Mouse (Mus musculus): ENCODE data around the gene Meis1. TPM values are rescaled to one million over a fixed set of nuclear protein-coding genes. Genes with fewer than 3 reads are reported as not detected.
A peak's percentile ranks its signal among the peaks of the same experiment; 100 is the strongest.

Meis1 gene
- total RNA-seq, 2 experiments from 2014 or later, result 1.8 to 1.9 TPM

DNA sequence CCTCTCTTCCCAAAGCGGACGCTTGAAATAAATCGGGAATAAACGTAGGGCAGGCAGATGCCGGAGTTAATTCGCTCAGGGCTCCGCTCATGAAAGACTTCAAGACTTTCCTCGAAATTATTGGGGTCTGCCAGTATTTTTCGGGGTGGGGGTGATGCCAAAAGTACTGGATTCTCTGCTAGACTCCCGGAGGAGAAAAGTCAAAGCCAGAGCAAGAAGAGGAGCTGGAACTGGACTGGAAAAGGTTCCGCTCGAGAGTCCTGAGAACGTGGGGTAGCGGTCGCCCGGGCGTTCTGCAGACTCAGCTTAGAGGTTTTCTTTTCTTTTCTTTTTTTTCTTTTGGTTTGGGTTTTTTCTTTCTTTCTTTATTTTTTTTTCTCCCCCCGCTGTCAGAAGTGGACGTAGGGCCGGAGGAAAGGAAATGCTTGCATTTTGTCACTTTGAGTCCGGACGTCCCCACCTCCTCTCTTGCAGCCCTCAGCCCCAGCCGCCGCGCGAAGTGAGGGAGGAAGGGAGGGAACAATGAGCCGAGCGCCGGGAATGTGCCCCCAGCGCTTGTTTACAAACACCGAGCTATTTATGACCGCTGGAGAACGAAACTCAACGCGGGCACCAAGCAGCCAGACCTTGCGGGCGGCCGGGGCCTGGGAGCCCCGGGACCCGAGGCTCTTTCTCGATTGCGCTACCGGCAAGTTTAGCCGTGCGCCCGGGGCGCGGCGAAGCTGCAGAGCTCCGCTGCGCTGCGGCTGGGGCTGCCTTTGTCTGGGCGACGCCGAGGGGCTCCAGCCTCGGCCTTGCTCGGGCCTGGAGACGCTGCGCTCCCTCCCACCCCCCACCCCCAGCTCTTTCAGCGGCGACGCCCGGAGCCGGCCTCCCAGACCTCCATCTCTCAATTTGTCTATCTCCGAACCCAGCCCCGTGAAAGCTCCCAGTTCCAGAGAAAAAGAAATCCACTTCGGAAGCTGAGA lies 703 bp upstream of the Meis1 start:
- TF ChIP-seq CTCF (conservative IDR thresholded peaks at IDR 0.05), result no peak
- peak overlapping the region; percentile 52 for H3K27ac ChIP-seq
- DNase-seq (ENCODE audit: low spot score in 2 of 2), result no peak
- H3K4me3 ChIP-seq, result peak overlapping the region; percentile 56

DNA sequence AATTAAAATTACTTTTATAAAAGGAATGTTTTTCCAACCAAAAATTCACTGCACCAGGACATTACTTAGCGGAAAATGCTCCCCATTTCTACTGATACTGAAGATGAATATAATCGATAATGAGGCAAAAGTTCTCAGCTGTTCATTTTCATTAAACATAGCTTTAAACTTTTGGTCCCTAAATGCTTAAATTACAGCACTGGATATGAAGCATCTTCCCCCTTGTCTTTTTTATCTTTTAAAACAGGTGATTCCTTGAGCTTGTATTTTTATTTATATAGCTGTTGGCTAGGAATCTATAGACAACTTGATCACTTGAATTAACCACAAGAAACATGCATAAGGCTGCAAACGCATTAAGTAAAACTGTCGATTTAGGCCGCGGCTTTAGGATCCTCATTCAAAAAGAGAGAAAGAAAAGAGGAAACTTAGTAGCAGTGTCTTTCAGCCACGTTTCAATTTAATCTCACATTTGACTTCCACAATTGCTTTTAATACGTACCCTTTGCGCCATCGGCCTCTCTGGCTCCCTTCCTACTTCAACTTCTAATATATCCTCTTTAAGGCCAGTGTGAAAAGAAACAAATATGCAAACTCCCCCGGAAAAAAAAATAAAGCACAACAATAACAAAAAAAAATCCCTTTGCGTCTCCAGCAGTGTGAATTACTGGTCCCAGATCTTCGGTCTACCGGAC lies 919 bp downstream of the Meis1 start:
- H3K4me3 ChIP-seq, result peak overlapping the region; percentile 56
- no peak for DNase-seq (ENCODE audit: low spot score in 2 of 2)
- peak overlapping the region; percentile 52; the same call in 1 of the 2 replicates for H3K27ac ChIP-seq

DNA sequence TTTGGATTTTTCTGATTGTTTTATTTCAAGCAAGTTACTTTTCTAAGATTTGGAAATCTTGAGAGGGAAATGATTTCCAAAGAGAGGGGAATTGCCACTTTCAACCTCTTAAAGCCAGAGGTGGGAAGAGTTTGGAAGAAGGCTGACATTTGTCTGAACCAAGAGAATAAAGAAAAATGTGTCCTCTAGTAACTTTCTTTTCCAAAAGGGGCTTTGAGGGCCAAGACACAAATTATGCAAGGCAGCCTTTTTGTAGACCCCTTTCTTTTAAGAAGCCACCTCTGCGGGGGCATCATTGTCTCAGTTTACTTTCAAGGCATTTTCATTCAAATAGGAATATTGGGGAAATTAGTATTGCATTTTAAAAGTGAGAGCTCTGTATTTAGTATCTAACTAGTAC lies 1.5 kb downstream of the Meis1 start:
- DNase-seq (ENCODE audit: low spot score in 2 of 2), result no peak
- H3K4me3 ChIP-seq, result no peak overlapping the region
- no peak overlapping the region for H3K27ac ChIP-seq
- no peak for TF ChIP-seq CTCF (conservative IDR thresholded peaks at IDR 0.05)

More for the DNA sequence above, 919 bp downstream of the Meis1 start:
- TF ChIP-seq CTCF (conservative IDR thresholded peaks at IDR 0.05), result no peak

DNA sequence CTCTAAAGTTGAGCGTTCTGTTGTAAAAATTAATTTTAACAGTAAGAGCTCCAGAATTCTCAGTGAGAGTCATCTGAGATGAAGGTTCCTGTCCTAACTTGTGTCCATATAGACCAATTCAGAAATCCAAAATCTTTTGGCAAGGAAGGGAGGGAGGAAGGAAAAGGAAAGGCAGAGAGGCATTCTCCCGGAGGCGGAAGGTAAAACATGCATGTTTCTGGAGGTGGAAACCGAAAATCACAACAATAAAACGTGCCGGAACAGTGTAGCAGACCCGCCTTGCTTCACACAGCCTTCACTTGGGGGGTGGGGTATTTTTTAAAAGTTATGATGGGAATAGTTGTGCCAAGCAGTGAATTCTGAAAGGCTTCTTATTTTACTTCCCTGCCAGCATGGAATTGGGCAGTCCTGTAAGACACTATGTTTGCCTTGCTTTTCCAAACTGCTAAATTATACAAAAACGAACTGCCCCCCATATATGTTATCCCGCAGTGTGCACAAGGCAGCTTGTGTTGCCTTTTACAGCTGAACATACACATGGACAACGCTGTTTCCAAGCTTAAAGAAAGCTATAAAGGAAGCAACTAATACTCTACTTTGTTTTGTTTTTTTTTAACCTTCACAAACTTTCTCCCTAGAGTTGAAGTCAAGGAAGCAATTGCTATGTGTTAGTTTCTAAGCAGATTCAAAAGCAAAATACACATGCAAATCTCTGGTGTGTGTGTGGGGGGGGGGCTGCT lies 2.1 kb downstream of the Meis1 start:
- no peak for TF ChIP-seq CTCF (conservative IDR thresholded peaks at IDR 0.05)
- peak overlapping the region; percentile 5; the same call in 1 of the 2 replicates for H3K4me3 ChIP-seq
- no peak for DNase-seq (ENCODE audit: low spot score in 2 of 2)
- H3K27ac ChIP-seq, result no peak overlapping the region

DNA sequence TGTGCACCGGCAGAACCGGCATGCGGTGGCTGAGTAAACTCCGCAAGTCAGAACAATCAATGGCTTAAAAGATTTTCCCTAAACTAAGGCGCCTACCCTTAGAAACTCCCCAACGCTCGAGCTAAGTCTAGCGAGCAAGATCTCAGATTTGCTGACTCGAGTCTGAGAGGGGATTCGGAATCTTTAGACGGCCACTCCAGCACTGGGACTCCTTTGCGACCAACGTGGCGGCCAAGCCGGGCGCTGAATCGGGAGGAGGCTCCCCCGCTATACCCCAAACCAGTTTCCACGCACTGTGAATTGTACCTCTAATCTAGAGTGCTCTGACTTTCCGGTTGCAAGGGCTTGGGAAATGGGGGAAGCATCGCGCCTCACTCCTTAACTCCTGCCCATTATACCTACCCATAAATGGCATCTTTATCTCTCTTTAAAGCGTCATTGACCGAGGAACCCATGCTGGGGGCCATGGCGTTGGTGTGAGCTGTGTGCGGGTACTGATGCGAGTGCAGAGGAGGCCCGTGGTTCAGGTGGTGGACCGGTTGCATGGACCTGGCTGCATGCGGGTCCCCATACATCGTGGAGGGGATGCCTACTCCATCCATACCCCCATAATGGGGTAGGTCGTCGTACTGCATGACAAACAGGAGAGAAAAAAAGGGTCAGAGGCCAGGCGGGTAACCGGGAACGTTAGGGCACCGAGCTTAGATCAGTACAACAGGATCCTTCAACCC lies 2.9 kb downstream of the Meis1 start:
- no peak for TF ChIP-seq CTCF (conservative IDR thresholded peaks at IDR 0.05)
- Histone ChIP-seq H3K27ac (no peak overlapping the region), H3K4me3 (peak overlapping the region; percentile 5; the same call in 1 of the 2 replicates)
- no peak for DNase-seq (ENCODE audit: low spot score in 2 of 2)

DNA sequence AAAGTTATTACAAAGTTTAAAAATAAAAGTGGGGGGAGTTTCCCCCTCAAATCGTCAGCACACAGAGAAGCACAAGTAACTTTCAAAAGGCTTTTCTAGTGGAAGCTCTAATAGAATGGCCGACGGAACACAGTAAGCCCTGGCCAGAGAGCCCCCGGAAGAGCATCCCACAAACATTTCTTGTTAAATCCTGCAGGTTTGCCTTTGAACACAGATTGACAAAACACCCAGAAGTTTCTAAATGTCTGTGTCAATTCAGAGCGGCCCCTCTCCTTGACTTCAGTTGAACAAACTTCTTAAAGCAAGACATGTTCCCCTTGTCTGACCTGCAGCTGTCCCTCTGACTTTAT lies 3.4 kb downstream of the Meis1 start:
- DNase-seq (ENCODE audit: low spot score in 2 of 2), result no peak
- Histone ChIP-seq H3K27ac (no peak overlapping the region), H3K4me3 (no peak overlapping the region)
- TF ChIP-seq CTCF (conservative IDR thresholded peaks at IDR 0.05), result no peak

DNA sequence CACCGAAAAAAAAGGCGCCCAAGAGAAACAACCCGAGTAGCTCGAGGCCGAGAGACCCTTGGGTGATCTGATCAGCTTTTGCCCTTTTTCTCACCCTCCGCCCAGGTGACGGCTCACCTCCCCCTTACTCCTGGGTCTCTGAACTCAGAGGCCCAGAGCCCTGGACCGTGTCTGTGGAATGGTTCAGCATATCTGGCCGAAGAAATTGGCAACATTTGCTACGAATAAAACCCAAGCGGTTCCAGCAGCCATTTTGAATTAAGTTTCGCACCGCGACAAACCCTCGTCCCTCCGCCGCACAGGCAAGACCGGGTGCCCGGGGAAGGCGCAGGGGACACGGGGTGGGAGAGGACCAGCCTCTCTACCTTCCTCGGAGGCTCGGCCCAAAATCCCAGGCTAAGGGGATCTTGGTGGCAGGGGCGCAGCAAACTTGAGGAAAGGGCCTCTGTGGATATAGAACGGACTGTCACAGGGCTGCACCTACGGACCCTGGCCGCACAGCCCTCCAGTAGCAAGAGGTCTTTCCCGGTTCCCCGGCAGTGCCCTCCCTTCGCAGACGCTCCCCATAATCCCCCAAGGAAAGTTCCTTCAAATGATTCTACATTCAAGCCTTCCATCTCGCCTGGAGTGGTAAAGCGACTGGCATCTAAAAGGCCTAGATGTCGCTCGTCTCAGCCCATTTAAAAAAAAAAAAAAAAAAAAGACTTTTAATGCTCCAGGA lies 4.2 kb downstream of the Meis1 start:
- no peak overlapping the region; the same call in 1 of the 2 replicates for H3K4me3 ChIP-seq
- TF ChIP-seq CTCF (conservative IDR thresholded peaks at IDR 0.05), result no peak
- no peak for DNase-seq (ENCODE audit: low spot score in 2 of 2)
- no peak overlapping the region for H3K27ac ChIP-seq

DNA sequence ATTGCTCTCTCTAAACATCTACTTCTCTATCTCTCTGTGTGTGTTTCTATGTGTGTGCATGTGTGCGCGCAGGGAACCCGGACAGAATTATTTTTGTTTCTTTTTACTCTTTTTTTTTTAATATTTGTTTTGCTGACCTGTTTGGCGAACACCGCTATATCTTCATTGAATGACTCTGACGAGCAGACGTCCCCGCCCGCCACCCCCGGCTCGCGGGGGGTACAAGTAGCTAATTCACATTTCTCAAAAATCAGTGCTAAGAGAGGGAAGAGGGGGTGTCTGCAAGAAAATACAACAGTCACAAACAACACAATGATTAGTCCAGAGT lies 4.7 kb downstream of the Meis1 start:
- TF ChIP-seq CTCF (conservative IDR thresholded peaks at IDR 0.05), result no peak
- no peak overlapping the region for H3K4me3 ChIP-seq
- no peak for DNase-seq (ENCODE audit: low spot score in 2 of 2)
- no peak overlapping the region for H3K27ac ChIP-seq

DNA sequence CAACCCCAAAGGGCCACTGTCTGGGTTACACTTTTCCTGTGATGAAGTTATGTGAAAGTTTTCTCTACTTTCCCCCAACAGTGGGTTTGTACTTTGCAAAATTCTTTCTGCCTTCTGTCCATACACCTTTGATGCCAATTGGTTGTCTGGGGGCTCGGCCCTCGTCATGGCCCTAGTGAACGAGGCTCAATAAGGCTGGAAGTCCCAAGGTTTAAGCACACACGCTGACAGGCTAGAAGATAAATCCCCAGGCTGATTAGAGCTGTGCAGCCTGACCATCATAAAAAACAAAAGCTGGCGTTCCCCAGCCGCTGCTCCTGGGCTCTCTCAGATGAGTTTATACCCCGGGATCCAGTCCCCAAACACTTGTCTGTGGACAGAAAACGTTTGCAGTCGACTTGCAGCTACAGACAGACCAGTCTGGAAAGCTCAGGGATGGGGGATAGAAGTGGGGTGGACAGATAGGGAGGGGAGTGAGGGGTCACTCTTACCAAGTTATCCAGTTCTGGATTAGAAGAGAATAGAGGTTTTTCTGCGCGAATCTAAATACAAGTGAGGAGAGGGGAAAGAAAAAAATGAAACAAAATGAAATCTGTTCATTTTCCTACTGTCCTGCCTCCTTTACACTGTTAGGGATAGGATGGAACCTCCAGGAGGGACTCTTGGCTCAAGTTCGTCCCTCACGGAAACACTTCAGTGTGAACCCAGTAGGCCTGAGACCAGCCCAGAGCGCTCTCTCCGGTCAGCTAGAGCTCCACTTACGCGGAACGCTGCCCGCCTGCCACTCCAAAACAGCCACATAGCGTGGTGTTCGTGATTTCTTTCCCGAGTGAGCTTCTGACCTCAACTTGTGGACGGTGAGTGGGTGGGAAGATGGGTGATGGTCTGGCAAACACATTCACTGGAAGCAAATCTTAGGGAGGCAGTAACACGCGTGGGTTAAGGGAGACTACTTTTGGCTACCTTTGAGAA lies 5.4 kb downstream of the Meis1 start:
- Histone ChIP-seq H3K4me3 (no peak overlapping the region), H3K27ac (no peak overlapping the region)
- DNase-seq (ENCODE audit: low spot score in 2 of 2), result no peak
- TF ChIP-seq CTCF (conservative IDR thresholded peaks at IDR 0.05), result no peak

DNA sequence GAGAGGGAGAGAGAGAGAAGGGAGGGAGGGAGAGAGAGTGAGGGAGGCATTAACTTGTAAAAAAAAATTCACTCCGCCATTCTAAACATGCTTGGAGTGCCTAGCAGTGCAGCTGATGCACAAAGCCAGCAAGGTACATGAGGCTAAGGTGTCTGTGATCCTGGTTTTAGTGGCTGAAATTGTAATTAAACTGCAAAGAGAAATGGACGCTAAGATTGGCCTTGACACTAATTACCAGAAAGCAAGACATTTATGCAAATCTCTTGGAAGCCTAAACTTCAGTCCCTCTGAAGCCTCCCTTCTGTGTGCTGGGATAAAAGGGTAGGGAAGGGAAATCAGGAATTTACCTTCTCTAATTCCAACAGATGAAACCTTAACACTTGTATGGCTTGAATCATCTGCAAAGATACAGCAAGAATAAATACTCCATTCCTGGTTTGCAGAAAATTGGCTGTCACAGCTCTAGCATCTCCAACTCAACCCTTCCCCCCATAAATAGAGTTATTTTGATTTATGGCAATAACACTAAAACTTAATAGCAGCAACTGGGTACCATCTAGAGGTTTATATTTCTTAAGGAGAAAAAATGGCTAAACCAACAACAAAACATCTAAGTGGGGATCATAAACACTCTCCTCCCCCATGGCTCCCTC lies 6.2 kb downstream of the Meis1 start:
- Histone ChIP-seq H3K27ac (no peak overlapping the region), H3K4me3 (no peak overlapping the region)
- no peak for TF ChIP-seq CTCF (conservative IDR thresholded peaks at IDR 0.05)
- no peak for DNase-seq (ENCODE audit: low spot score in 2 of 2)

Measured in layer of hippocampus, adult 2 months (tissue).